Mouse (Mus musculus) embryonic facial prominence, embryonic 12.5 days (tissue): ENCODE measurements around the gene Tdgf1. TPM values are rescaled to one million over a fixed set of nuclear protein-coding genes. Genes with fewer than 3 reads are reported as not detected.

Experiments used
- ATAC-seq: fragments of 200-750 bp; cut with Nextera tagmentation; 2 replicates; pipeline ENCODE4 v1.8.0; 2017; ENCODE audit not compliant: insufficient number of reproducible peaks, insufficient read depth, low FRiP score, low TSS enrichment
- H3K27ac ChIP-seq: fragments of 300-500 bp; sonication (generic); 2 replicates; pipeline ENCODE4 v1.5.1; 2016; ENCODE audit warnings: mild to moderate bottlenecking
- H3K27me3 ChIP-seq: fragments of 300-500 bp; sonication (generic); 2 replicates; pipeline ENCODE4 v1.6.1; 2016; ENCODE audit warnings: mild to moderate bottlenecking, moderate library complexity
- H3K36me3 ChIP-seq: fragments of 300-500 bp; sonication (generic); 2 replicates; pipeline ENCODE4 v1.6.1; 2016; ENCODE audit warnings: mild to moderate bottlenecking
- H3K4me1 ChIP-seq: fragments of 300-500 bp; sonication (generic); 2 replicates; pipeline ENCODE4 v1.6.1; 2016
- H3K4me2 ChIP-seq: fragments of 300-500 bp; sonication (generic); replicated peaks from 2 replicates; pipeline ENCODE4 v1.6.1; 2016; ENCODE audit warnings: mild to moderate bottlenecking, moderate library complexity
- H3K4me3 ChIP-seq: fragments of 300-500 bp; sonication (generic); 2 replicates; pipeline ENCODE4 v1.5.1; 2016; ENCODE audit warnings: mild to moderate bottlenecking
- H3K9ac ChIP-seq: fragments of 300-500 bp; sonication (generic); 2 replicates; pipeline ENCODE4 v1.6.1; 2016; ENCODE audit warnings: mild to moderate bottlenecking, moderate library complexity
- H3K9me3 ChIP-seq: fragments of 300-500 bp; sonication (generic); 2 replicates; pipeline ENCODE4 v1.6.1; 2016; ENCODE audit warnings: mild to moderate bottlenecking, moderate library complexity
- WGBS: fragments of 180-500 bp; shearing (Covaris S2); methylation state at CpG from one replicate; pipeline ENCODE4 v1.1.7; 2016; 5-methylcytosine and 5-hydroxymethylcytosine counted together
- polyA plus RNA-seq: library from polyadenylated mRNA; unstranded; fragments of >200 nt; fragmentation: Nextera tagmentation; extraction: Ambion mirVana; gene quantifications from 2 replicates; pipeline ENCODE4 v1.2.1, GENCODE M21; 2016

Gene Tdgf1
- polyA plus RNA-seq, 1 experiment from 2014 or later, result not detected

GRCm38 (mm10) chr9:110937506-110938490 is 8.2 kb downstream of the Tdgf1 start:
- no peak overlapping the region for H3K27ac ChIP-seq
- no peak overlapping the region for H3K4me2 ChIP-seq
- H3K4me3 ChIP-seq, result no peak overlapping the region
- no peaks in the 10 kb centered on the region for H3K4me1 ChIP-seq
- no peak for ATAC-seq
- H3K9me3 ChIP-seq, result no peaks in the 10 kb centered on the region
- H3K9ac ChIP-seq, result no peak overlapping the region
- H3K27me3 ChIP-seq, result no peaks in the 10 kb centered on the region
- no peaks in the 10 kb centered on the region for H3K36me3 ChIP-seq
- WGBS, result 62% methylated on average over 12 of the region's 12 CpGs

GRCm38 (mm10) chr9:110935941-110936340 is 10.0 kb downstream of the Tdgf1 start:
- Histone ChIP-seq H3K36me3 (no peaks in the 10 kb centered on the region), H3K9me3 (no peaks in the 10 kb centered on the region), H3K4me1 (no peaks in the 10 kb centered on the region), H3K4me3 (no peak overlapping the region), H3K4me2 (no peak overlapping the region), H3K27ac (no peak overlapping the region), H3K9ac (no peak overlapping the region), H3K27me3 (no peaks in the 10 kb centered on the region)
- ATAC-seq, result no peak
- 81% methylated on average over 7 of the region's 7 CpGs for WGBS

- no peak overlapping the region for H3K9ac ChIP-seq
- 76% methylated on average over 12 of the region's 12 CpGs for WGBS
- no peak for ATAC-seq
- no peak overlapping the region for H3K4me2 ChIP-seq
- H3K27ac ChIP-seq, result no peak overlapping the region
- no peak overlapping the region for H3K4me3 ChIP-seq
- H3K4me1 ChIP-seq, result no peaks in the 10 kb centered on the region
- H3K36me3 ChIP-seq, result no peaks in the 10 kb centered on the region
- no peaks in the 10 kb centered on the region for H3K27me3 ChIP-seq
- H3K9me3 ChIP-seq, result no peaks in the 10 kb centered on the region
Observed at GRCm38 (mm10) chr9:110933850-110934437, 12.0 kb downstream of the Tdgf1 start.

- ATAC-seq, result no peak
- Histone ChIP-seq H3K4me2 (no peak overlapping the region), H3K4me3 (no peak overlapping the region), H3K36me3 (no peaks in the 10 kb centered on the region), H3K9me3 (no peaks in the 10 kb centered on the region), H3K27me3 (no peaks in the 10 kb centered on the region), H3K9ac (no peak overlapping the region), H3K4me1 (no peaks in the 10 kb centered on the region), H3K27ac (no peak overlapping the region)
- WGBS, result 75% methylated on average over 6 of the region's 6 CpGs
Observed at GRCm38 (mm10) chr9:110931573-110931972, 14.4 kb downstream of the Tdgf1 start.

GRCm38 (mm10) chr9:110922759-110923158 is 23.2 kb downstream of the Tdgf1 start:
- no peak overlapping the region for H3K27ac ChIP-seq
- H3K9me3 ChIP-seq, result no peaks in the 10 kb centered on the region
- no peak for ATAC-seq
- H3K4me1 ChIP-seq, result no peaks in the 10 kb centered on the region
- H3K27me3 ChIP-seq, result no peaks in the 10 kb centered on the region
- no peak overlapping the region for H3K4me2 ChIP-seq
- H3K36me3 ChIP-seq, result no peaks in the 10 kb centered on the region
- no peak overlapping the region for H3K9ac ChIP-seq
- 15% methylated on average over 7 of the region's 7 CpGs for WGBS
- H3K4me3 ChIP-seq, result no peak overlapping the region

- H3K9ac ChIP-seq, result no peak overlapping the region
- 37% methylated on average over 15 of the region's 15 CpGs for WGBS
- peak overlapping the region; percentile 20; the same call in 1 of the 2 replicates for H3K27ac ChIP-seq
- H3K9me3 ChIP-seq, result no peaks in the 10 kb centered on the region
- no peaks in the 10 kb centered on the region for H3K36me3 ChIP-seq
- H3K4me2 ChIP-seq, result no peak overlapping the region
- H3K4me3 ChIP-seq, result no peak overlapping the region
- ATAC-seq, result no peak
- no peaks in the 10 kb centered on the region for H3K4me1 ChIP-seq
- H3K27me3 ChIP-seq, result no peaks in the 10 kb centered on the region
Observed at GRCm38 (mm10) chr9:110920665-110921419, 25.1 kb downstream of the Tdgf1 start.

GRCm38 (mm10) chr9:110916786-110917185 is 29.2 kb downstream of the Tdgf1 start, which contains the start of gene Fam240a:
TSS of gene Fam240a (minus strand) at chr9:110916861.
- 0 out of 2 replicates have a peak, but pooled peaks cover 4% of the 10 kb centered on the region for H3K4me1 ChIP-seq
- H3K9me3 ChIP-seq, result no peaks in the 10 kb centered on the region
- no peak for ATAC-seq
- H3K9ac ChIP-seq, result no peak within 1 kb of the TSS
- no peak within 1 kb of the TSS for H3K4me3 ChIP-seq
- 91% methylated on average over 7 of the region's 7 CpGs for WGBS
- no peak within 1 kb of the TSS for H3K4me2 ChIP-seq
- no peak within 1 kb of the TSS for H3K27ac ChIP-seq
- H3K36me3 ChIP-seq, result no peaks in the 10 kb centered on the region
- H3K27me3 ChIP-seq, result no peaks in the 10 kb centered on the region

GRCm38 (mm10) chr9:110915466-110915865 is 30.5 kb downstream of the Tdgf1 start:
- no peak for ATAC-seq
- Histone ChIP-seq H3K27ac (no peak overlapping the region), H3K9me3 (no peaks in the 10 kb centered on the region)

GRCm38 (mm10) chr9:110914631-110915236 is 31.2 kb downstream of the Tdgf1 start:
- Histone ChIP-seq H3K36me3 (no peaks in the 10 kb centered on the region), H3K4me2 (no peak overlapping the region), H3K4me1 (0 out of 2 replicates have a peak, but pooled peaks cover 4% of the 10 kb centered on the region), H3K27ac (no peak overlapping the region), H3K27me3 (no peaks in the 10 kb centered on the region), H3K9ac (no peak overlapping the region), H3K4me3 (no peak overlapping the region), H3K9me3 (no peaks in the 10 kb centered on the region)
- no peak for ATAC-seq
- 57% methylated on average over 21 of the region's 21 CpGs for WGBS

More at GRCm38 (mm10) chr9:110915466-110915865, 30.5 kb downstream of the Tdgf1 start:
- Histone ChIP-seq H3K4me3 (no peak overlapping the region), H3K9ac (no peak overlapping the region), H3K4me2 (no peak overlapping the region), H3K27me3 (no peaks in the 10 kb centered on the region), H3K36me3 (no peaks in the 10 kb centered on the region), H3K4me1 (0 out of 2 replicates have a peak, but pooled peaks cover 4% of the 10 kb centered on the region)
- WGBS, result 70% methylated on average over 8 of the region's 8 CpGs

GRCm38 (mm10) chr9:110909371-110909967 is 36.5 kb downstream of the Tdgf1 start:
- Histone ChIP-seq H3K4me1 (no peaks in the 10 kb centered on the region), H3K9ac (no peak overlapping the region), H3K4me3 (no peak overlapping the region), H3K4me2 (no peak overlapping the region), H3K9me3 (no peaks in the 10 kb centered on the region), H3K27ac (no peak overlapping the region), H3K27me3 (no peaks in the 10 kb centered on the region), H3K36me3 (no peaks in the 10 kb centered on the region)
- ATAC-seq, result no peak
- 75% methylated on average over 6 of the region's 6 CpGs for WGBS

GRCm38 (mm10) chr9:110908631-110909016 is 37.3 kb downstream of the Tdgf1 start:
- no peak for ATAC-seq
- H3K9ac ChIP-seq, result no peak overlapping the region
- H3K36me3 ChIP-seq, result no peaks in the 10 kb centered on the region
- no peaks in the 10 kb centered on the region for H3K27me3 ChIP-seq
- H3K4me1 ChIP-seq, result no peaks in the 10 kb centered on the region
- H3K9me3 ChIP-seq, result no peaks in the 10 kb centered on the region
- H3K4me3 ChIP-seq, result no peak overlapping the region
- no peak overlapping the region for H3K4me2 ChIP-seq
- H3K27ac ChIP-seq, result no peak overlapping the region
- WGBS, result 88% methylated on average over 3 of the region's 3 CpGs
